Mouse (Mus musculus): ENCODE results near the gene Mvp. TPM values are rescaled to one million over a fixed set of nuclear protein-coding genes. Genes with fewer than 3 reads are reported as not detected.

Mvp gene
- total RNA-seq, 2 experiments from 2014 or later = 44.9 to 47.3 TPM

- intact Hi-C loops (cut with DNase I) = loop anchor here (5.0 kb wide), 1 partner anchor 130 kb away; the partner anchor contains the start of gene 4930451I11Rik
- no peak for DNase-seq (ENCODE audit: low spot score)
Measured at GRCm38 (mm10) chr7:126961965-126962364, 52.5 kb downstream of the Mvp start.

DNA sequence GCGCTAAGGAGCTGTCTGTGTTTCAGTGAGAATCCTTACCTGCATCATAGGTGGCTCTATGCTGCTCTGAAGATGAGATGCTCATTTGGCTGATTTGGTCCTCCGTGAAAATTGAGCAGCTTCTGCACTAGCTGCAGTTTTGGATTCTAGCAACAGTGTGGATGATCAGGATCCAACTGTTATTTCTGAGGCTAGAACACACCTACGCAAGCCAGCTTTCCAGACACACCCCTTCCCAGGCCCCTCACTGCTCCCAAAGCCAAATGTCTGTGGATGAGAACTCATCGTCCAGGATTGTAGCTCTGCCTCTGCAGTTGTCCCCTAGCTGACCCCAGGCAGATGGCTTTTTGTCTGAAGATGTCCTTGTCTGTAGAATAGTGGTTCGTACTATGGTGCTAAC, 53.3 kb downstream of the Mvp start:
- intact Hi-C loops (cut with DNase I) = loop anchor here (5.0 kb wide), 1 partner anchor 129 kb away; the partner anchor contains the start of gene 4930451I11Rik
- DNase-seq (ENCODE audit: low spot score) = no peak

GRCm38 (mm10) chr7:126959780-126960179, 54.6 kb downstream of the Mvp start:
- no peak for DNase-seq (ENCODE audit: low spot score)
- intact Hi-C loops (cut with DNase I) = loop anchor here (5.0 kb wide), 1 partner anchor 127 kb away; the partner anchor contains the start of gene 4930451I11Rik

DNA sequence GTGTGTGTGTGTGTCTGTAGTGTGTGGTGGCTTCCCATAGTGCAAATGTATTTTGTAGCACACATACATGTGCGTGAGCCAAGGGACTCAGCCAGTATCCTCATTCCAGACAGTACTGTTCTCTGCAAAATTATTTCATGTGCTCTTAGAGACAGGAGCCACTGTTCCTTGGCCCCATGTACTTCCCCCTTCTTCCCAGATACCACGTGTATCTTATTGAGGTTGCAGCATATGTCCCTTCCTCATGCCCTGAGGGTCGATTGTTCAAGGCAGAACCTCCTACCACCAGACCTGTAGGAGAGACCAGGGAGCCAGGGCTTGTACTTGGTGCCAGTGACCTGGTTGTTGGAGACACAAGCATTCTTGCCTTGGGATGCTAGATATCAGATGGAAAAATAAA, 59.3 kb downstream of the Mvp start:
- intact Hi-C loops (cut with DNase I) = no loop called here
- DNase-seq (ENCODE audit: low spot score) = no peak

- DNase-seq (ENCODE audit: low spot score) = no peak
- intact Hi-C loops (cut with DNase I) = no loop called here
Measured at GRCm38 (mm10) chr7:126952646-126953045, 61.8 kb downstream of the Mvp start.

GRCm38 (mm10) chr7:126951741-126952140, 62.7 kb downstream of the Mvp start:
- DNase-seq (ENCODE audit: low spot score) = no peak
- intact Hi-C loops (cut with DNase I) = no loop called here

DNA sequence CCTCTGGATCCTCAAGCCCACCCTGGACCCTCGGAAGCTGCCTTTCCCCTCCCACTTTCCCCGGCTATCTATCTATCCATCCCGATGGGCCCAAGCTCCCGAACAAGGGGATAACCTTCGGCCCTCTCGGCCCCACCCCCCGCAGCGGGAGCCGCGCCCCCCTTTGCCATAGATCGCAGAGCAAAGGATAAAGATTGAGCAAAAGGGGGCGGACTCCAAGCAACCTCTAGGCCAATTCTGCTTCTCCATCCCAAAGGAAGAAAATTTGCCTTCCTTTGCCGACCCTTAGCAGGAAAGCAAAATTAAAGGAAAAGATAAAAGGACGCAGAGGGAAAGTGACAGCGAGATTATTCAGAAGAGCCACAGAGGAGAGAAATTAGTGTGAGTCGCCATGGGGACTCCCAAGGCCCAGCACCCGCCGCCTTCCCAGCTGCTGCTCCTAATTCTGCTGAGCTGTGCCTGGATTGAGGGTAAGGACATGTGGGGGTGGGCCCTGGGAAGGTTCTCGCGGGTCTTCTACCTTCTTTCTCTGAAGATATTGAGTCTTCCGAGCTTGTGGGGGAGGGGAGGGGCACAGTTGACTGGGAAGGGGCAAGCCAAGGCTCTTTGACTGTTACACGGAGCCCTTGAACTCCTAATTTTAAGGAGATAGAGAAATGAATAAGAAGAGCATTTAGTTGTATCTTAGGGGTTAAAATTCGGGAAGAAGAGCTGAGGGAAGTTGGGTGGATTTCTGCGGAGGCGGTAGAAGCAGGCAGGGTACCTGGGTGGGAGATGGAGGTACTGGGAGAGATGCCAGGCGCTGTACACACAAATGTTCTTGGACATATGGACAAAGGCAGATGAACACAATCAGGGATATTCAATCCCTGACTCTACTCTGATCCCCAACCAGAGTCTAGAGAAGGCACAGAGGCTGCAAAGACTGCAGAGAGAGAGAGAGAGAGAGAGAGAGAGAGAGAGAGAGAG, 63.5 kb downstream of the Mvp start:
- intact Hi-C loops (cut with DNase I) = no loop called here
- no peak for DNase-seq (ENCODE audit: low spot score)

DNA sequence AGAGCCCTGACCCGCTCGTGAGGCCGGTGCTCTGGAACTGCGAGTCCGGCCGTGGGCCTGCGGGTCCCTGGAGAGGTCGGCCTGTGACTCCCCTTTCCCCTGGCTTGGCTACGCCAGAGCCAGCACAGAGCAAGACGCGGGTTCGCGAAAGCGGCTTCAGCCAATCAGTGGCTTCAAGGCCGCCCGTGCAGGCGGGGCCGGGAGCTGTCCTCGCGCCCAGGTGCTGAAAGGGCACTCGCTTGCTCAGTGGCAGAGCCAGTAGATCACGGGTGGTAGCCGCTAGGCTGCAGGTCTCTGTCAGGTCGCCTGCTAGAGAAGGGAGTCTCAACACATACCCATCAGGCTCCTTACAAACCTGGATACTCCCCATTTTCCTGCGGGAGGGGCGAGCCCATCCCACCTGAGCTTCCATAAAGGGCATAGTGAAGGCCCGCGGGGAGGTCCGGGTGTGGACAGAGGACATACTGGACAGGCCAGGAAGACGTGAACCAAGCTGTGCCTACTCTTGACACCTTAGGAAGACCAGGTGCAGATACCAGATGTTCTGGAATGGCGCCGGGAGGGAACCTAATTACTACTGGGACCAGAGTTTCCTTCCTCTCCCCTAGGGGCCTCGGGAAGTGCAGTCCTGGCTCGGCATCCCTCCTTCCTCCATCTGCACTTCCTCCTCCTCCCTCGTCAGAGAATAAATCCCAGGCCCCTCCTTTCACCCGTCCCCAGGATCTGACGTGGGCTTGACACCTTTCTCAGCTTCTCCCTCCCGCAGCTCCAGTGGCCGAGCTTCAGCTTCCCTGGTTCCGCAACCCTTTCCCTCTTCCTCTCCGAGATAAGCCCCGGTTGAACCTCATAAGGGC, 64.4 kb downstream of the Mvp start, which contains the start of gene Sez6l2:
TSS of gene Sez6l2 (plus strand) at position 771 of the 854 bp plus-strand sequence.
- intact Hi-C loops (cut with DNase I) = loop anchor here (2.0 to 5.0 kb wide), 2 partner anchors 123 to 155 kb away; no protein-coding TSS in a partner anchor
- DNase-seq (ENCODE audit: low spot score) = peak; percentile 67

DNA sequence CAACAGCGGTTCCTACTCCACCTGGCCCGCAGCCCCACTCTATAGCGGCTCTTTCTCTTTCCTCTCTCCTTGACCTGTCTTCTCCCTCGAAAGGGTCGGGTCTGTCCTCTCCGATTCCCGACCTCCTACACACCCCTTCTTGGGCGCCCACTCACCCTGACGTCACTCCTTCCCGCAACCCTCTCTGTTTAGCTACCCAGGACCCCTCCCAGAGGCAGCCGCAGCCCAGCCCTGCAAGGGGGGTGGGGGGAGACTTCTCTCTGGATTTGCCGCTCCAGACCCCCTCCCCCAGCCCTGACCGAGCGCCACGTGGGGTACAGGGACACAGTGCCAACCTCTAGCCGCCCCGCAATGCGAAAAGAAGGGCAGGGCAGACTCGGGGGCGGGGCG, 65.0 kb downstream of the Mvp start, which contains the start of gene Asphd1:
TSS of gene Asphd1 (minus strand) at position 180 of the 390 bp plus-strand sequence.
- no peak for DNase-seq (ENCODE audit: low spot score)
- intact Hi-C loops (cut with DNase I) = loop anchor here (2.0 to 5.0 kb wide), 2 partner anchors 122 to 155 kb away; no protein-coding TSS in a partner anchor

- intact Hi-C loops (cut with DNase I) = loop anchor here (2.0 to 5.0 kb wide), 2 partner anchors 121 to 156 kb away; no protein-coding TSS in a partner anchor
- no peak for DNase-seq (ENCODE audit: low spot score)
Measured at GRCm38 (mm10) chr7:126948626-126949025, 65.8 kb downstream of the Mvp start.

DNA sequence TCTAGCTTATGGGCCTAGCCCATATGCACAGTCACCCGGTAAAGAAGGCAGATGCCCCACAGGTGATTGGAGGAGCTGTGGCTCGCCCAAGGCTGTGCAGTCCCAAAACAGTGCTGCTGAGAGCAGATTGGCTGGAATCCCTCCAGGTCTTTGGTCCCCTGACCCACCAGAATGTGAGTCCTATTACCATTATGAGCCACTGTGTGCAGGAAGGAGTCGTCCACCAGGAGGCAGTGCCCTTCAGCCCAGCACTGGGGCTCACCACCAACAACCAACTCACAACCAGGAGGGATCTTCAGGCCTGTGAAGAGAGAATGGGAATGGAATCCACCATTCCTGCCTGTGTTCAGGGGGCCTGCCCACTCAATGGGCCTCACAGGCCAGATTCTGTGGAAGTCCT, 67.9 kb downstream of the Mvp start:
- no peak for DNase-seq (ENCODE audit: low spot score)
- intact Hi-C loops (cut with DNase I) = loop anchor here (5.0 kb wide), 1 partner anchor 119 kb away; no protein-coding TSS in a partner anchor

DNA sequence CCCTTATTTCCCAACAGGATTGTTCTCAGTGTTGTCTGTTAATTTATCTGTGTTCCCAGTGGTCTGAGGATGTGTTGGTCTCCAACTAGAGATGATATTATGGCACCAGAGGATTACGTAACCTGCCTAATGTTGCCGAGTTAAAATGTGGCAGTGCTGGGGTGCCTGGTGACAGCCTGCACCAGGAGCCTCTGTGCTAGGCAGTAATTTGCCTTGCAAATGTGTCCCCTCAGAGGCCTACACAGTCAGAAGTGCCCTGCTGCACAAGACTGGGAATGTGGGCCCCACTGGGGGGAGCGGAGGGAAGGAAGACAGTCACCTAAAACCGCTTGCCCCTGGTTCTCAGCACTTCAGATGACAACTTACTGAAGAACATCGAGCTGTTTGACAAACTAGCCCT, 72.6 kb downstream of the Mvp start:
- intact Hi-C loops (cut with DNase I) = no loop called here

GRCm38 (mm10) chr7:126941171-126941570, 73.2 kb downstream of the Mvp start:
- DNase-seq (ENCODE audit: low spot score) = no peak
- intact Hi-C loops (cut with DNase I) = no loop called here

More for the DNA sequence above, 72.6 kb downstream of the Mvp start:
- DNase-seq (ENCODE audit: low spot score) = no peak

Small RNA genes lying within 50 kb of the gene (microRNA-seq; reads per million reads assigned to microRNA genes)
- not detected for gene Gm44343

Other genes with a start within 250 kb of the Mvp start
- 1 to 10 TPM; 1.6 to 2.1 TPM for gene Gdpd3, start 248.3 kb downstream of the Mvp start, total RNA-seq (2021)
- 10 to 100 TPM; 63.7 to 74.0 TPM for gene Ypel3, start 237.7 kb downstream of the Mvp start, total RNA-seq (2021)
- under 1 TPM; 0.34 to 0.70 TPM for gene Tbx6, start 233.1 kb downstream of the Mvp start, total RNA-seq (2021)
- gene Ppp4c, start 222.1 kb downstream of the Mvp start, total RNA-seq (2021) = 10 to 100 TPM; 32.7 to 33.1 TPM
- gene Fam57b, start 217.0 kb downstream of the Mvp start, total RNA-seq (2021) = 10 to 100 TPM in 1 of 2 experiments, 1 to 10 TPM in 1; 8.9 to 10.4 TPM
- not detected for gene 4930451I11Rik, start 183.0 kb downstream of the Mvp start, total RNA-seq (2021)
- not detected for gene Doc2a, start 167.2 kb downstream of the Mvp start, total RNA-seq (2021)
- gene Hirip3, start 152.6 kb downstream of the Mvp start, total RNA-seq (2021) = 1 to 10 TPM; 5.1 to 5.5 TPM
- gene Ino80e, start 152.2 kb downstream of the Mvp start, total RNA-seq (2021) = 10 to 100 TPM; 17.7 to 18.9 TPM
- 10 to 100 TPM; 43.6 to 44.6 TPM for gene Taok2, start 129.9 kb downstream of the Mvp start, total RNA-seq (2021)
- 10 to 100 TPM in 1 of 2 experiments, 1 to 10 TPM in 1; 7.6 to 11.5 TPM for gene Tmem219, start 91.7 kb downstream of the Mvp start, total RNA-seq (2021)
- gene Kctd13, start 85.7 kb downstream of the Mvp start, total RNA-seq (2021) = 1 to 10 TPM; 5.3 to 6.8 TPM
- not detected for gene Asphd1, start 65.0 kb downstream of the Mvp start, total RNA-seq (2021)
- gene Sez6l2, start 64.1 kb downstream of the Mvp start, total RNA-seq (2021) = 10 to 100 TPM in 1 of 2 experiments, 1 to 10 TPM in 1; 8.3 to 11.4 TPM
- 10 to 100 TPM; 52.0 to 56.6 TPM for gene Cdipt, start 38.7 kb downstream of the Mvp start, total RNA-seq (2021)
- under 1 TPM in 1 of 2 experiments, not detected in 1; 0.25 TPM for gene Cdiptos, start 38.5 kb downstream of the Mvp start, total RNA-seq (2021)
- 1 to 10 TPM in 1 of 2 experiments, not detected in 1; 1.7 TPM for gene Pagr1b, start 1.9 kb upstream of the Mvp start, total RNA-seq (2021)
- gene Pagr1a, start 2.7 kb upstream of the Mvp start, total RNA-seq (2021) = 10 to 100 TPM; 12.5 to 12.9 TPM
- 10 to 100 TPM; 21.5 to 22.6 TPM for gene Gm42742, start 6.5 kb upstream of the Mvp start, total RNA-seq (2021)
- gene Prrt2, start 6.6 kb upstream of the Mvp start, total RNA-seq (2021) = 1 to 10 TPM in 1 of 2 experiments, under 1 TPM in 1; 0.60 to 1.2 TPM
- gene Maz, start 12.4 kb upstream of the Mvp start, total RNA-seq (2021) = 10 to 100 TPM; 66.7 to 69.1 TPM
- 1 to 10 TPM; 1.7 to 2.3 TPM for gene Kif22, start 27.9 kb upstream of the Mvp start, total RNA-seq (2021)
- gene Zg16, start 72.7 kb upstream of the Mvp start, total RNA-seq (2021) = not detected
- 1 to 10 TPM; 1.4 to 1.7 TPM for gene AI467606, start 76.7 kb upstream of the Mvp start, total RNA-seq (2021)
- not detected for gene Qprt, start 107.6 kb upstream of the Mvp start, total RNA-seq (2021)
- gene Spn, start 123.2 kb upstream of the Mvp start, total RNA-seq (2021) = under 1 TPM; 0.36 to 0.56 TPM
- 10 to 100 TPM; 35.6 to 38.1 TPM for gene Cd2bp2, start 181.4 kb upstream of the Mvp start, total RNA-seq (2021)
- 10 to 100 TPM; 28.8 to 29.1 TPM for gene Tbc1d10b, start 193.8 kb upstream of the Mvp start, total RNA-seq (2021)
- 1 to 10 TPM in 1 of 2 experiments, under 1 TPM in 1; 0.99 to 2.9 TPM for gene Mylpf, start 194.3 kb upstream of the Mvp start, total RNA-seq (2021)
- 1 to 10 TPM; 6.0 to 7.1 TPM for gene Zfp553, start 218.4 kb upstream of the Mvp start, total RNA-seq (2021)
- gene Sept1, start 218.5 kb upstream of the Mvp start, total RNA-seq (2021) = 1 to 10 TPM; 3.2 to 6.7 TPM
- 10 to 100 TPM; 17.1 to 20.9 TPM for gene Zfp771, start 229.7 kb upstream of the Mvp start, total RNA-seq (2021)
- gene Dctpp1, start 246.1 kb upstream of the Mvp start, total RNA-seq (2021) = 10 to 100 TPM; 46.7 to 47.5 TPM

All from heart, postnatal 25 days (tissue).